Mouse (Mus musculus): Measurements from ENCODE around the gene A4gnt. TPM values are rescaled to one million over a fixed set of nuclear protein-coding genes. Genes with fewer than 3 reads are reported as not detected.

A4gnt gene
- total and polyA plus RNA-seq, 3 experiments = not detected

DNA sequence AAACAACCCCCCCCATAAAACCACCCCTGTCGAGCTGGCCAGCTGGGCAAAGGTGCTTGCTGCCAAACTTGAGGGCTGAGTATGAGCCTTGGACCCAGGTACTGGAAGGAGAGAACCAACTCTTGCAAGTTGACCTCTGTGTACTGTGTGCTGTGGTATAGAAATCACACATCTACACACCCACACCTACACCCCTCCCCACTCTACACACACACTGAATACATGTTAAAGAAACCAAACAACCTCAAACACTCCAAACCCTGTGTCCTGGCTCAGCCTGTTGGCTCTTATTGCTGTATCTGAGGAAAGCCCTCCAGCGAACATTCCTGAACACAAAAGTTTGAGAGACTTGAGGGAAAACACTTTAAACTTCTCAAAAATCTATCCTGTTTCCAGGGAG is 10.7 kb downstream of the A4gnt start:
- H3K27ac ChIP-seq (ENCODE audit: insufficient read depth, low read depth) = no peak overlapping the region
- H3K4me3 ChIP-seq (replicated peaks in 1 of 3; ENCODE audit: low read depth in 2 of 3, low read length in 2 of 3, poor library complexity in 1 of 3) = no peak overlapping the region
- H3K9ac ChIP-seq (ENCODE audit: insufficient read depth, low read depth) = no peak overlapping the region
- dilution Hi-C loops (cut with MboI; ENCODE audit: extremely low pct_ligation_motif_present, extremely low pct_unique_long_range_greater_than_20kb, low sequenced_read_pairs) (no loop called here), in situ Hi-C loops (cut with MboI; ENCODE audit: low pct_ligation_motif_present, low pct_unique_long_range_greater_than_20kb, low sequenced_read_pairs) (no loop called here)
- TF ChIP-seq CHD1 (IDR thresholded peaks at IDR 0.05; ENCODE audit: low read depth, low read length) = no peak
- TF ChIP-seq NRF1 (IDR thresholded peaks at IDR 0.05; ENCODE audit: low read depth, low read length) = no peak
- no peak for TF ChIP-seq CTCF (conservative IDR thresholded peaks at IDR 0.05 in 1 of 2, IDR thresholded peaks at IDR 0.05 in 1 of 2; ENCODE audit: low read depth in 2 of 2, low read length in 2 of 2)
- TF ChIP-seq HCFC1 (IDR thresholded peaks at IDR 0.05; ENCODE audit: low read depth, low read length) = no peak
- no peak for TF ChIP-seq TBP (conservative IDR thresholded peaks at IDR 0.05; ENCODE audit: low read depth, low read length)
- TF ChIP-seq MEF2A (IDR thresholded peaks at IDR 0.05; ENCODE audit: borderline replicate concordance, low read depth, low read length) = no peak
- TF ChIP-seq EP300 (IDR thresholded peaks at IDR 0.05; ENCODE audit: low read length) = no peak
- no peak for TF ChIP-seq E2F4 (IDR thresholded peaks at IDR 0.05; ENCODE audit: insufficient replicate concordance, low read depth, low read length)
- no peak for TF ChIP-seq POLR2A (IDR thresholded peaks at IDR 0.05; ENCODE audit: low read depth, low read length)
- TF ChIP-seq ELF1 (IDR thresholded peaks at IDR 0.05; ENCODE audit: low read depth, low read length) = no peak
- no peak for TF ChIP-seq MYC (IDR thresholded peaks at IDR 0.05; ENCODE audit: low read depth, low read length)
- no peak for TF ChIP-seq NELFE (IDR thresholded peaks at IDR 0.05; ENCODE audit: low read depth, low read length)
- no peak for TF ChIP-seq PAX5 (IDR thresholded peaks at IDR 0.05; ENCODE audit: low read length)
- no peak for TF ChIP-seq ETS1 (conservative IDR thresholded peaks at IDR 0.05; ENCODE audit: low read depth, low read length)
- H3K4me2 ChIP-seq (ENCODE audit: insufficient read depth, low read depth, poor library complexity, severe bottlenecking) = no peak overlapping the region
- no peak for DNase-seq (ENCODE audit: extremely low read depth)
- H3K9me3 ChIP-seq (replicated peaks; ENCODE audit: low read length) = no peaks in the 10 kb centered on the region
- no peaks in the 10 kb centered on the region for H3K4me1 ChIP-seq (ENCODE audit: control insufficient read depth in 1 of 2, insufficient read depth in 2 of 2)
- H3K36me3 ChIP-seq (replicated peaks in 1 of 2; ENCODE audit: control insufficient read depth in 1 of 2, insufficient read depth in 1 of 2, low read length in 1 of 2) = no peaks in the 10 kb centered on the region
- no peaks in the 10 kb centered on the region for H3K79me2 ChIP-seq (replicated peaks; ENCODE audit: control insufficient read depth, extremely low read depth, insufficient read depth, poor library complexity, severe bottlenecking)
- H3K27me3 ChIP-seq (replicated peaks) = no peaks in the 10 kb centered on the region

GRCm38 (mm10) chr9:99624117-99624516 is 11.8 kb downstream of the A4gnt start:
- Histone ChIP-seq H3K4me3 (replicated peaks in 1 of 3; ENCODE audit: low read depth in 2 of 3, low read length in 2 of 3, poor library complexity in 1 of 3) (no peak overlapping the region), H3K27me3 (replicated peaks) (no peaks in the 10 kb centered on the region), H3K4me2 (ENCODE audit: insufficient read depth, low read depth, poor library complexity, severe bottlenecking) (no peak overlapping the region), H3K4me1 (ENCODE audit: control insufficient read depth in 1 of 2, insufficient read depth in 2 of 2) (no peaks in the 10 kb centered on the region), H3K9me3 (replicated peaks; ENCODE audit: low read length) (no peaks in the 10 kb centered on the region), H3K36me3 (replicated peaks in 1 of 2; ENCODE audit: control insufficient read depth in 1 of 2, insufficient read depth in 1 of 2, low read length in 1 of 2) (no peaks in the 10 kb centered on the region), H3K27ac (ENCODE audit: insufficient read depth, low read depth) (no peak overlapping the region), H3K79me2 (replicated peaks; ENCODE audit: control insufficient read depth, extremely low read depth, insufficient read depth, poor library complexity, severe bottlenecking) (no peaks in the 10 kb centered on the region), H3K9ac (ENCODE audit: insufficient read depth, low read depth) (no peak overlapping the region)
- TF ChIP-seq TCF12 (IDR thresholded peaks at IDR 0.05; ENCODE audit: low read depth, low read length) (no peak), USF1 (IDR thresholded peaks at IDR 0.05; ENCODE audit: low read depth, low read length) (no peak), CHD1 (IDR thresholded peaks at IDR 0.05; ENCODE audit: low read depth, low read length) (no peak), PAX5 (IDR thresholded peaks at IDR 0.05; ENCODE audit: low read length) (no peak), MAFK (IDR thresholded peaks at IDR 0.05; ENCODE audit: insufficient replicate concordance, low read length) (no peak), MEF2A (IDR thresholded peaks at IDR 0.05; ENCODE audit: borderline replicate concordance, low read depth, low read length) (no peak), RCOR1 (conservative IDR thresholded peaks at IDR 0.05; ENCODE audit: low read depth, low read length) (no peak), GABPA (IDR thresholded peaks at IDR 0.05; ENCODE audit: insufficient replicate concordance, low read depth, low read length) (no peak), TBP (conservative IDR thresholded peaks at IDR 0.05; ENCODE audit: low read depth, low read length) (no peak), ETS1 (conservative IDR thresholded peaks at IDR 0.05; ENCODE audit: low read depth, low read length) (no peak), NRF1 (IDR thresholded peaks at IDR 0.05; ENCODE audit: low read depth, low read length) (no peak), HCFC1 (IDR thresholded peaks at IDR 0.05; ENCODE audit: low read depth, low read length) (no peak), CHD2 (IDR thresholded peaks at IDR 0.05; ENCODE audit: low read length) (no peak)
- DNase-seq (ENCODE audit: extremely low read depth) = no peak
- dilution Hi-C loops (cut with MboI; ENCODE audit: extremely low pct_ligation_motif_present, extremely low pct_unique_long_range_greater_than_20kb, low sequenced_read_pairs) = no loop called here
- in situ Hi-C loops (cut with MboI; ENCODE audit: low pct_ligation_motif_present, low pct_unique_long_range_greater_than_20kb, low sequenced_read_pairs) = no loop called here
